Mouse (Mus musculus) spleen, adult 2 months (tissue): ENCODE measurements around the gene Eaf2. TPM values are rescaled to one million over a fixed set of nuclear protein-coding genes. Genes with fewer than 3 reads are reported as not detected.

ENCODE experiments used
- DNase-seq, 2 experiments: peaks; one replicate each; pipeline versions ENCODE4 v3.0.0 to v3.0.0-alpha.2; 2012 to 2021; ENCODE audit warnings: low spot score in 2 of 2, low read depth in 1 of 2
- H3K27ac ChIP-seq: fragments of 200-500 bp; 2 replicates; pipeline ENCODE4 v1.5.1; 2012; ENCODE audit warnings: low read length, inconsistent platforms; ENCODE audit not compliant: insufficient read depth
- H3K27me3 ChIP-seq: fragments of 200-500 bp; 2 replicates; pipeline ENCODE4 v1.6.1; 2012; ENCODE audit warnings: mild to moderate bottlenecking, moderate library complexity, low read length, inconsistent platforms; ENCODE audit not compliant: control insufficient read depth, insufficient read depth
- H3K36me3 ChIP-seq: fragments of 200-500 bp; 2 replicates; pipeline ENCODE4 v1.6.1; 2012; ENCODE audit warnings: mild to moderate bottlenecking, low read length, inconsistent platforms; ENCODE audit not compliant: control insufficient read depth, insufficient read depth
- H3K4me1 ChIP-seq: fragments of 200-500 bp; 2 replicates; pipeline ENCODE4 v1.6.1; 2011; ENCODE audit warnings: inconsistent platforms; ENCODE audit not compliant: control insufficient read depth, insufficient read depth, insufficient read length
- H3K4me3 ChIP-seq: fragments of 200-500 bp; 2 replicates; pipeline ENCODE4 v1.5.1; 2011; ENCODE audit warnings: mild to moderate bottlenecking, inconsistent platforms; ENCODE audit not compliant: insufficient read depth, insufficient read length; ENCODE audit errors: extremely low read depth
- CTCF ChIP-seq: fragments of 200-500 bp; IDR thresholded peaks from 2 replicates; pipeline ENCODE4 v1.5.1; 2011; ENCODE audit warnings: mild to moderate bottlenecking, inconsistent platforms; ENCODE audit not compliant: insufficient read depth, insufficient read length, insufficient replicate concordance; ENCODE audit errors: extremely low read depth
- POLR2A ChIP-seq: fragments of 200-500 bp; IDR thresholded peaks from 2 replicates; pipeline ENCODE4 v1.6.1; 2011; ENCODE audit warnings: low read depth, low read length, inconsistent platforms
- whole genome bisulfite sequencing: fragments of 180-500 bp; shearing (Covaris S2); methylation state at CpG from one replicate; pipeline ENCODE4 v1.1.7; 2018; 5-methylcytosine and 5-hydroxymethylcytosine counted together
- polyA plus RNA-seq: library from polyadenylated mRNA; depleted of rRNA; stranded (reverse); fragments of >200 nt; gene quantifications from 2 replicates; pipeline ENCODE4 v1.2.3, GENCODE M21; 2012

Gene Eaf2
- polyA plus RNA-seq, 1 experiment: 1.9 TPM

- H3K4me3 ChIP-seq: no peak overlapping the region
- DNase-seq: no peak
- no peak overlapping the region for H3K27ac ChIP-seq
- H3K36me3 ChIP-seq: no peaks in the 10 kb centered on the region
- no peaks in the 10 kb centered on the region for H3K27me3 ChIP-seq
- no peaks in the 10 kb centered on the region for H3K4me1 ChIP-seq
- WGBS: 99% methylated on average over 5 of the region's 5 CpGs
- TF ChIP-seq CTCF: no peak
- TF ChIP-seq POLR2A: no peak
These were observed 101.8 kb downstream of the Eaf2 start for GRCm38 (mm10) chr16:36772996-36773395.

DNA sequence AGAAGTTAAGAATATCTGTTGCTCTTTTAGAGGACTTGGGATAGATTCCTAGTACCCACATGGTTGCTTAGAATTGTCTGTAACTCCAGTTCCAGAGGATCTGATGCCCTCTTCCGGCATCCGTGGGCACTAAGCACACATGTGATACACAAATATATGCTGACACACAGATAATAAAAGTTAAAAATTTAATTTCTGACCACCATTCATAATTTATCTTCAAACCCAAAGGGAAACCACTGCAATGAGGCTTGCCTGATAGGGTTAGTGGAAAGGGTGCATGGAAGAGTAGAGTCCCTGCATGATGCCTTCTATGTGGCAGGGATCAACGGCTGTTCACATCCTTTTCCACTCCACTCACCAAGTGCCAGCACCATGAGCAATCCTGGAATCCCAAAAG, 103.1 kb downstream of the Eaf2 start:
- H3K4me3 ChIP-seq: no peak overlapping the region
- H3K27me3 ChIP-seq: no peaks in the 10 kb centered on the region
- no peak for DNase-seq
- TF ChIP-seq POLR2A (no peak), CTCF (no peak)
- H3K4me1 ChIP-seq: no peaks in the 10 kb centered on the region
- H3K27ac ChIP-seq: no peak overlapping the region
- H3K36me3 ChIP-seq: no peaks in the 10 kb centered on the region
- WGBS: 85% methylated on average over 3 of the region's 3 CpGs

DNA sequence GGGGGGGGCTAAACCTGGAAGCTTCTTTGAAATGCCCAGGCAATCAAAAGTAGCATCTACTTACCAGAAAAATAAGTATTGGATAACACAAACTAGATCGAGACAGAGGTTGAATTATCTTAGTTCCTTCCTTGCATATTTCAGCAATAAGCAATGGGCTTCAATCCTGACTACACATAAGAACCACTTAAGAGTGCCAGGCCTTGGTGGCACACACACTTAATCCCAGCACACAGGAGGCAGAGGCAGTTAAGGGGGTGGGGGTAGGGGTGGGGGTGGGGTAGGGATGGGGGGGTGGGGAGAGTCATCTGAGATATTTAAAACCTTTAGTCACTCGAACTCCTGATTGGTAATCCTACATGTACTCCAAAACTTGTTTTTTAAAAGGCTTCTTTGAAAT, 103.6 kb downstream of the Eaf2 start:
- Histone ChIP-seq H3K4me1 (no peaks in the 10 kb centered on the region), H3K36me3 (no peaks in the 10 kb centered on the region), H3K4me3 (no peak overlapping the region), H3K27me3 (no peaks in the 10 kb centered on the region), H3K27ac (no peak overlapping the region)
- DNase-seq: no peak
- 87% methylated on average over 2 of the region's 2 CpGs for WGBS
- no peak for TF ChIP-seq CTCF
- no peak for TF ChIP-seq POLR2A

GRCm38 (mm10) chr16:36770830-36771229, 104.0 kb downstream of the Eaf2 start:
- no peak for DNase-seq
- Histone ChIP-seq H3K27ac (no peak overlapping the region), H3K36me3 (no peaks in the 10 kb centered on the region), H3K4me3 (no peak overlapping the region), H3K4me1 (no peaks in the 10 kb centered on the region), H3K27me3 (no peaks in the 10 kb centered on the region)
- 88% methylated on average over 4 of the region's 4 CpGs for WGBS
- TF ChIP-seq CTCF (no peak), POLR2A (no peak)

- no peaks in the 10 kb centered on the region for H3K27me3 ChIP-seq
- H3K27ac ChIP-seq: no peak overlapping the region
- DNase-seq: no peak
- TF ChIP-seq POLR2A (no peak), CTCF (no peak)
- no peaks in the 10 kb centered on the region for H3K36me3 ChIP-seq
- no peak overlapping the region for H3K4me3 ChIP-seq
- no peaks in the 10 kb centered on the region for H3K4me1 ChIP-seq
- WGBS: 87% methylated on average over 8 of the region's 13 CpGs
These were observed 104.5 kb downstream of the Eaf2 start for GRCm38 (mm10) chr16:36770191-36770771.

GRCm38 (mm10) chr16:36751979-36752378, 122.8 kb downstream of the Eaf2 start:
- Histone ChIP-seq H3K36me3 (no peaks in the 10 kb centered on the region), H3K27ac (no peak overlapping the region), H3K4me1 (no peaks in the 10 kb centered on the region), H3K27me3 (no peaks in the 10 kb centered on the region), H3K4me3 (no peak overlapping the region)
- no peak for DNase-seq
- no peak for TF ChIP-seq POLR2A
- no peak for TF ChIP-seq CTCF
- 53% methylated on average over 3 of the region's 3 CpGs for WGBS

DNA sequence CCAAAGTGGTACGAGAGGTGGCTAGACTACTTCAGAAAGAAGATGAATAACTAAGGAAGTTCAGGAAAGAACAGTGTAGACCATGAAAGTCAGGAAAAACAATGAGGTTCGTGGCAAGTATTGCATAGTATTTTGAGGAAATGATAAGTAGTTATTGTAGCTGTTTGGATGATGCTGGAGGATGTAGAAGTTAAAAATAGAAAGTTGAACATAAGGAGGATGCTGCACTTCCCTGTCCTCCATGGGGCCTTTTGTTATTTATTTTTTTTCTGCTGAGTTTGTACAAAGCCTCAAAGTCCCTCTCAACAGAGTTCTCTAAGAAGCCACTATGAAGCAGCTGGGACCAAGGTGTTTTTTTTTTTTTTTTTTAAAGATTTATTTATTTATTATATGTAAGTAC, 127.0 kb downstream of the Eaf2 start:
- no peaks in the 10 kb centered on the region for H3K36me3 ChIP-seq
- no peak overlapping the region for H3K4me3 ChIP-seq
- DNase-seq: no peak
- H3K27ac ChIP-seq: no peak overlapping the region
- no peaks in the 10 kb centered on the region for H3K27me3 ChIP-seq
- TF ChIP-seq POLR2A (no peak), CTCF (no peak)
- no peaks in the 10 kb centered on the region for H3K4me1 ChIP-seq
- 47% methylated on average over 2 of the region's 2 CpGs for WGBS
